Mouse (Mus musculus): ENCODE measurements around the gene Sox6.

Sox6 gene

GRCm38 (mm10) chr7:115426161-115426982 lies 612.2 kb downstream of the Sox6 start:
- peak; percentile 78 for DNase-seq (ENCODE audit: low read depth, low spot score)

- no peak for DNase-seq (ENCODE audit: low read depth, low spot score)
Observed at GRCm38 (mm10) chr7:115422828-115423227, 615.8 kb downstream of the Sox6 start.

GRCm38 (mm10) chr7:115420960-115421359 lies 617.6 kb downstream of the Sox6 start:
- no peak for DNase-seq (ENCODE audit: low read depth, low spot score)
